Mouse (Mus musculus) Patski (cell line): ENCODE results near the gene Rps6kb1. TPM values are rescaled to one million over a fixed set of nuclear protein-coding genes. Genes with fewer than 3 reads are reported as not detected.

Source experiments
- ATAC-seq: fragments of 100-300 bp; one replicate; pipeline ENCODE4 v1.8.0; 2021
- CTCF ChIA-PET: fragments of 350-600 bp; sonication (Branson Sonifier 250); formaldehyde crosslinking; loops from one replicate; lab custom pipeline; 2022; ENCODE audit warnings: inconsistent platforms; lab: Charles Lee
- POLR2A ChIA-PET: fragments of 350-600 bp; sonication (Branson Sonifier 250); formaldehyde crosslinking; loops from one replicate; lab custom pipeline; 2022; ENCODE audit warnings: antibody characterized with exemption, inconsistent platforms; lab: Charles Lee
- DNase-seq: peaks from one replicate; pipeline ENCODE4 v3.0.0-alpha.2; 2011; ENCODE audit warnings: low read depth, low spot score
- H3K27me3 ChIP-seq: fragments of 371-371 bp; one replicate; pipeline ENCODE4 v1.5.1; 2021
- CTCF ChIP-seq: fragments of 100-300 bp; IDR thresholded peaks from one replicate; pipeline ENCODE4 v1.5.1; 2021
- in situ Hi-C: fragments of 300-500 bp; cut with MboI; formaldehyde crosslinking; loops from 3 replicates; pipeline ENCODE4 v1.11.1; 2018; ENCODE audit warnings: low pct_unique_long_range_greater_than_20kb, mixed read lengths
- polyA plus RNA-seq: library from polyadenylated mRNA; unstranded; gene quantifications from one replicate; pipeline ENCODE4 v1.2.3, GENCODE M21; 2021

Rps6kb1 gene
- polyA plus RNA-seq, 1 experiment from 2014 or later = 39.2 TPM

- ATAC-seq (no peak), DNase-seq (no peak)
- peak; percentile 4 for TF ChIP-seq CTCF
- in situ Hi-C loops = no loop called here
- CTCF ChIA-PET = interaction anchor here (0.8 to 17.2 kb wide), 7 partner anchors 12 to 70 kb away, joined by 3 to 228 read pairs (median 7); no protein-coding TSS in a partner anchor
- POLR2A ChIA-PET = interaction anchor here (1.1 to 12.0 kb wide), 11 partner anchors 10 to 102 kb away, joined by 3 to 262 read pairs (median 9); partner anchors contain the start of genes Ptrh2 and Vmp1
- H3K27me3 ChIP-seq = no peaks in the 10 kb centered on the region
These were observed 37.4 kb upstream of the Rps6kb1 start for GRCm38 (mm10) chr11:86581943-86582542.

GRCm38 (mm10) chr11:86581250-86581753, 36.7 kb upstream of the Rps6kb1 start:
- ChIA-PET CTCF (interaction anchor here (1.5 to 17.2 kb wide), 4 partner anchors 13 to 71 kb away, joined by 7 to 228 read pairs (median 8); no protein-coding TSS in a partner anchor), POLR2A (interaction anchor here (1.0 to 12.0 kb wide), 13 partner anchors 10 to 102 kb away, joined by 3 to 262 read pairs (median 8); partner anchors contain the start of genes Ptrh2 and Vmp1)
- ATAC-seq (peak; percentile 0), DNase-seq (no peak)
- TF ChIP-seq CTCF = no peak
- in situ Hi-C loops = no loop called here
- no peaks in the 10 kb centered on the region for H3K27me3 ChIP-seq

GRCm38 (mm10) chr11:86580319-86581113, 35.9 kb upstream of the Rps6kb1 start:
- ATAC-seq (peak; percentile 15), DNase-seq (no peak)
- TF ChIP-seq CTCF = no peak
- ChIA-PET POLR2A (interaction anchor here (1.0 to 12.0 kb wide), 11 partner anchors 9 to 70 kb away, joined by 4 to 262 read pairs (median 9); no protein-coding TSS in a partner anchor), CTCF (interaction anchor here (1.0 to 17.2 kb wide), 5 partner anchors 11 to 71 kb away, joined by 3 to 228 read pairs (median 7); no protein-coding TSS in a partner anchor)
- no peaks in the 10 kb centered on the region for H3K27me3 ChIP-seq
- in situ Hi-C loops = no loop called here

GRCm38 (mm10) chr11:86579731-86580318, 35.2 kb upstream of the Rps6kb1 start:
- ATAC-seq (peak; percentile 0), DNase-seq (no peak)
- POLR2A ChIA-PET = interaction anchor here (0.5 to 12.0 kb wide), 8 partner anchors 8 to 423 kb away, joined by 4 to 262 read pairs (median 33); no protein-coding TSS in a partner anchor
- no peaks in the 10 kb centered on the region for H3K27me3 ChIP-seq
- TF ChIP-seq CTCF = no peak
- in situ Hi-C loops = no loop called here
- CTCF ChIA-PET = interaction anchor here (1.0 to 17.2 kb wide), 3 partner anchors 10 to 72 kb away, joined by 3 to 228 read pairs (median 5); no protein-coding TSS in a partner anchor

- no peak for DNase-seq
- no peak for ATAC-seq
- ChIA-PET POLR2A (interaction anchor here (0.5 to 12.0 kb wide), 7 partner anchors 8 to 424 kb away, joined by 3 to 262 read pairs (median 57); no protein-coding TSS in a partner anchor), CTCF (interaction anchor here (1.0 to 17.2 kb wide), 3 partner anchors 10 to 73 kb away, joined by 3 to 228 read pairs (median 12); no protein-coding TSS in a partner anchor)
- in situ Hi-C loops = no loop called here
- no peak for TF ChIP-seq CTCF
- no peaks in the 10 kb centered on the region for H3K27me3 ChIP-seq
These were observed 34.5 kb upstream of the Rps6kb1 start for GRCm38 (mm10) chr11:86578809-86579730.

GRCm38 (mm10) chr11:86578106-86578808, 33.7 kb upstream of the Rps6kb1 start:
- in situ Hi-C loops = no loop called here
- ChIA-PET CTCF (interaction anchor here (2.2 to 17.2 kb wide), 2 partner anchors 9 to 74 kb away, joined by 12 to 228 read pairs; no protein-coding TSS in a partner anchor), POLR2A (interaction anchor here (1.2 to 12.0 kb wide), 3 partner anchors 7 to 73 kb away, joined by 3 to 258 read pairs (median 146); no protein-coding TSS in a partner anchor)
- no peaks in the 10 kb centered on the region for H3K27me3 ChIP-seq
- DNase-seq (no peak), ATAC-seq (no peak)
- no peak for TF ChIP-seq CTCF

GRCm38 (mm10) chr11:86577231-86577630, 32.6 kb upstream of the Rps6kb1 start:
- no peaks in the 10 kb centered on the region for H3K27me3 ChIP-seq
- CTCF ChIA-PET = interaction anchor here (2.2 to 17.2 kb wide), 2 partner anchors 8 to 75 kb away, joined by 12 to 228 read pairs; no protein-coding TSS in a partner anchor
- POLR2A ChIA-PET = interaction anchor here (0.8 to 11.0 kb wide), 2 partner anchors 7 to 8 kb away, joined by 3 to 146 read pairs; no protein-coding TSS in a partner anchor
- in situ Hi-C loops = no loop called here
- no peak for DNase-seq
- peak; percentile 18 for ATAC-seq
- TF ChIP-seq CTCF = no peak
